Mouse (Mus musculus): ENCODE data around the gene Nlrp3.

GRCm38 (mm10) chr11:59506713-59507074 lies 34.7 kb upstream of the Nlrp3 start:
- TF ChIP-seq CTCF (IDR thresholded peaks at IDR 0.05; ENCODE audit: low read depth) (no peak), EP300 (IDR thresholded peaks at IDR 0.05; ENCODE audit: low read depth) (no peak)

Measured in liver, postnatal 0 days (tissue).